Mouse (Mus musculus) testis, adult 2 months (tissue): ENCODE measurements at regions not wholly inside any gene's neighbourhood (a gene's known extent, or its start where the extent isn't known, plus 50 kb on each side); places are given as distances from the start of the nearest gene placed in this dataset.

Experiments
- CTCF ChIP-seq: fragments of 200-500 bp; IDR thresholded peaks from 2 replicates; pipeline ENCODE4 v1.5.1; 2012; ENCODE audit warnings: low read depth, mild to moderate bottlenecking, inconsistent platforms, low read length, moderate library complexity; ENCODE audit not compliant: control insufficient read depth, insufficient read depth, insufficient replicate concordance
- POLR2A ChIP-seq: fragments of 200-500 bp; IDR thresholded peaks from 2 replicates; pipeline ENCODE4 v1.6.1; 2012; ENCODE audit warnings: low read depth, mild to moderate bottlenecking, inconsistent platforms, low read length, moderate library complexity; ENCODE audit not compliant: control insufficient read depth

GRCm38 (mm10) chr1:88995945-88996344, 74.3 kb upstream of the Sh3bp4 start:
- TF ChIP-seq POLR2A (no peak), CTCF (no peak)
